Mouse (Mus musculus) brain, embryonic 14.5 days (tissue): ENCODE measurements around the gene Atf3.

ENCODE experiments used
- CTCF ChIP-seq: fragments of 200-500 bp; IDR thresholded peaks from 2 replicates; pipeline ENCODE4 v1.5.1; 2012; ENCODE audit warnings: inconsistent platforms, mild to moderate bottlenecking, moderate library complexity, borderline replicate concordance; ENCODE audit not compliant: insufficient read depth, insufficient read length; ENCODE audit errors: extremely low read depth
- POLR2A ChIP-seq: fragments of 200-500 bp; IDR thresholded peaks from 2 replicates; pipeline ENCODE4 v1.6.1; 2012; ENCODE audit warnings: mild to moderate bottlenecking, inconsistent platforms, borderline replicate concordance; ENCODE audit not compliant: poor library complexity, insufficient read depth, insufficient read length, severe bottlenecking; ENCODE audit errors: extremely low read depth

DNA sequence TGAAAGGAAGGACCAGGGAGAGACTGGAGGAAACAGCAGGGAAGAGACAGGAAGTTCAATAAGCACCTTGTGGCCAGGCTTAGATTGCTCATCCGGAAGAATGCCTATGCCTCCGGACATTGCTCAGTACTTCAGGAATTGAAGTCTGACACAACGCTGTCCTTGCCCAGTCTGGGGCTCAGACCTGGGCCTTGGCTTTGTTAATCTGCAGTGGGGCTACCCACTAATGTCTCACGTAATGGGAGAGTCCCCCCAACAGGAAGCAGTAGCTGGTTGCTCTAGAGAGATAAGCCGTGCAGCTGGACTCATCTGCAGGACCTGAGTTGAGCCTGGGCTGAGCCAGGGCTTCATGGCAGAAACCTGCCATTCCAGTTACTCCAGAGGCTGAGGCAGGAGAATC lies 84.9 kb downstream of the Atf3 start:
- no peak for TF ChIP-seq CTCF
- no peak for TF ChIP-seq POLR2A
